Mouse (Mus musculus): ENCODE data around the gene Rspo3. TPM values are rescaled to one million over a fixed set of nuclear protein-coding genes. Genes with fewer than 3 reads are reported as not detected.

The Rspo3 gene
- polyA plus RNA-seq, 1 experiment from 2014 or later: 1.7 TPM

GRCm38 (mm10) chr10:29533846-29534829, 1.5 kb downstream of the Rspo3 start:
- H3K27ac ChIP-seq (ENCODE audit: low read length): no peak overlapping the region
- peaks cover 33% of the 10 kb centered on the region for H3K27me3 ChIP-seq (ENCODE audit: control insufficient read depth, insufficient read depth, low read depth, low read length)
- 3% methylated on average over 24 of the region's 24 CpGs for WGBS
- peak overlapping the region; percentile 20; the same call in 1 of the 2 replicates for H3K9ac ChIP-seq (ENCODE audit: low read length)
- no peaks in the 10 kb centered on the region for H3K9me3 ChIP-seq (ENCODE audit: control insufficient read depth, low read length)
- H3K4me1 ChIP-seq (replicated peaks; ENCODE audit: control insufficient read depth, insufficient read depth, low read length): peaks cover 18% of the 10 kb centered on the region
- ATAC-seq (ENCODE audit: low read depth): 0 out of 2 replicates have a peak, but pooled peaks have one; percentile 21
- H3K4me3 ChIP-seq (ENCODE audit: low read length): peak overlapping the region; percentile 59
- peak overlapping the region; percentile 83 for H3K4me2 ChIP-seq (ENCODE audit: low read depth, low read length)
- no peaks in the 10 kb centered on the region for H3K36me3 ChIP-seq (ENCODE audit: control insufficient read depth, insufficient read depth, low read length)

GRCm38 (mm10) chr10:29532821-29533715, 2.6 kb downstream of the Rspo3 start:
- WGBS: 1% methylated on average over 30 of the region's 30 CpGs
- Histone ChIP-seq H3K9me3 (ENCODE audit: control insufficient read depth, low read length) (no peaks in the 10 kb centered on the region), H3K27me3 (ENCODE audit: control insufficient read depth, insufficient read depth, low read depth, low read length) (peaks cover 32% of the 10 kb centered on the region), H3K27ac (ENCODE audit: low read length) (no peak overlapping the region), H3K4me3 (ENCODE audit: low read length) (peak overlapping the region; percentile 59), H3K9ac (ENCODE audit: low read length) (0 out of 2 replicates have a peak overlapping the region, but pooled peaks have one; percentile 32), H3K4me1 (replicated peaks; ENCODE audit: control insufficient read depth, insufficient read depth, low read length) (peaks cover 18% of the 10 kb centered on the region), H3K36me3 (ENCODE audit: control insufficient read depth, insufficient read depth, low read length) (no peaks in the 10 kb centered on the region), H3K4me2 (ENCODE audit: low read depth, low read length) (peak overlapping the region; percentile 83)
- peak; percentile 71 for ATAC-seq (ENCODE audit: low read depth)

- Histone ChIP-seq H3K9ac (ENCODE audit: low read length) (no peak overlapping the region), H3K27ac (ENCODE audit: low read length) (no peak overlapping the region), H3K4me2 (ENCODE audit: low read depth, low read length) (no peak overlapping the region), H3K27me3 (ENCODE audit: control insufficient read depth, insufficient read depth, low read depth, low read length) (no peaks in the 10 kb centered on the region), H3K36me3 (ENCODE audit: control insufficient read depth, insufficient read depth, low read length) (no peaks in the 10 kb centered on the region), H3K4me1 (replicated peaks; ENCODE audit: control insufficient read depth, insufficient read depth, low read length) (no peaks in the 10 kb centered on the region), H3K4me3 (ENCODE audit: low read length) (no peak overlapping the region), H3K9me3 (ENCODE audit: control insufficient read depth, low read length) (no peaks in the 10 kb centered on the region)
- ATAC-seq (ENCODE audit: low read depth): no peak
- WGBS: 96% methylated on average over 1 of the region's 1 CpGs
These were observed 22.1 kb downstream of the Rspo3 start for GRCm38 (mm10) chr10:29513563-29513962.

DNA sequence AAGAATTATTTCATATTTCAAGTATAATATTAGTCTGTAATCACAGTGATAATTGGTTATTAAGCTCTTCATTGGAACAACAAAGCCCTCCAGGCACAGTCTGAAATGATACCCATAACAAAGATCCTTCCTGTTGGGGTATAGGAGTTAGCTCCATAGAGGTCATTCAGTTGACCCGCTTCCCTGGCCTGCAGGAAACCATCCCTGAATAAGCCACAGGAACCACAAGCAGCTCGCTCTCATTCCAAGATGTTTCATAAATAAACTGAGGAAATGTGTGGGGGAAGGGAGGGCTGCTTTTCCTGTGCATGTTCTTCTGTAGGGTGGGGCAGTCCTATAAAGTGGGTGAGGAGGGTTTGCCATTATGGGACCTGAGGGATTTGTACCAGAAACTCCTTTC, 27.5 kb downstream of the Rspo3 start:
- WGBS: 55% methylated on average over 2 of the region's 2 CpGs
- no peaks in the 10 kb centered on the region for H3K9me3 ChIP-seq (ENCODE audit: control insufficient read depth, low read length)
- peak; percentile 60; the same call in 1 of the 2 replicates for ATAC-seq (ENCODE audit: low read depth)
- no peaks in the 10 kb centered on the region for H3K27me3 ChIP-seq (ENCODE audit: control insufficient read depth, insufficient read depth, low read depth, low read length)
- no peaks in the 10 kb centered on the region for H3K4me1 ChIP-seq (replicated peaks; ENCODE audit: control insufficient read depth, insufficient read depth, low read length)
- H3K4me3 ChIP-seq (ENCODE audit: low read length): no peak overlapping the region
- H3K9ac ChIP-seq (ENCODE audit: low read length): no peak overlapping the region
- no peaks in the 10 kb centered on the region for H3K36me3 ChIP-seq (ENCODE audit: control insufficient read depth, insufficient read depth, low read length)
- no peak overlapping the region for H3K27ac ChIP-seq (ENCODE audit: low read length)
- H3K4me2 ChIP-seq (ENCODE audit: low read depth, low read length): no peak overlapping the region

DNA sequence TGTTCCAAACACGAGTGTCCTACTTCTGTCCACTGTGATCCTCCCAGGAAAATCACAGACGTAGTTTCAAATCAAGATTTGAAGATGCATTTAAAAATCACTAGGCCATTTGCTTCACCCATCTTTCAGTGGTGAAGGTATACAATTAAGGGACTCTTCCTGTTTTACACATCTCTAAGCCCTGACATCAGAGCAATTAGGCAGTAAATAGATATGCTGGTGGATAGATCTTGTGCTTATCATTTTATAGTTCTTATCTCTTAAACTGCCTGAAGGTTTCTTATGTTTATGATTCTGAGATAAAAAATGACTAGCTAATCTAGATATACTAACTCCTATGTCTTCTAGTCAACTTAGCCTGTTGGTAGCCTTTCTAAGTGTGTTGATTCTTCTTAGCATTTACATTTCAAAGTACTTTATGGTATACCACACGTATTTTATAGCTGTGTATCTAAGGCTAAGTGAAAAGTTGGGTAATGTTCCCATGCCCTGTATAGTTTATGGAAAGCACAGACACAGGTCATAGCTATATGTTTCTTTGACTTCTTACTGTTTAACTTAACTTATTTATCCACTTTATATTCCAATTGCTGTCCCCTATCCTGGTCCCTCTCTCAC, 38.4 kb downstream of the Rspo3 start:
- 52% methylated on average over 3 of the region's 3 CpGs for WGBS
- no peak overlapping the region for H3K9ac ChIP-seq (ENCODE audit: low read length)
- H3K4me1 ChIP-seq (replicated peaks; ENCODE audit: control insufficient read depth, insufficient read depth, low read length): no peaks in the 10 kb centered on the region
- H3K27me3 ChIP-seq (ENCODE audit: control insufficient read depth, insufficient read depth, low read depth, low read length): no peaks in the 10 kb centered on the region
- no peak overlapping the region for H3K4me3 ChIP-seq (ENCODE audit: low read length)
- ATAC-seq (ENCODE audit: low read depth): no peak
- no peak overlapping the region for H3K27ac ChIP-seq (ENCODE audit: low read length)
- H3K4me2 ChIP-seq (ENCODE audit: low read depth, low read length): no peak overlapping the region
- no peaks in the 10 kb centered on the region for H3K9me3 ChIP-seq (ENCODE audit: control insufficient read depth, low read length)
- no peaks in the 10 kb centered on the region for H3K36me3 ChIP-seq (ENCODE audit: control insufficient read depth, insufficient read depth, low read length)

DNA sequence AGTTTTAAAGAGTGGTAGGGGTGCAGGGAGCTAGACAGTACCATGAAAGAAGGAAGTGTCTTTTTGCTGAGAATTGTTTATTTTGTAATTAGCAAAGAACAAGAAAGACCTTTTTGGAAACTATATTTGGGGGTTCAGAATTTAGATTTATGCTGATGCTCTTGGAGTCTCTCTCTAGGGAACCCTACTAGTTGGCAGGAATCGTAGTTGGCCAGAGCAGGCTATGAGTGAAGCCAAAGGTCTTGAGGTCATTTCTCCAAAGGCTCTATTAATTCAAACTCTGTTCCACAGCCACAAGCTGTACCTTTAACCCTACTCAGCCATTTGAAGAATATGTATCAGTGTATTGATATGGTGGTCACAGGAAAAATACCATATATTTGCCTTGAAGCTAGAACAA, 41.7 kb downstream of the Rspo3 start:
- no peak overlapping the region for H3K9ac ChIP-seq (ENCODE audit: low read length)
- H3K4me2 ChIP-seq (ENCODE audit: low read depth, low read length): no peak overlapping the region
- no peaks in the 10 kb centered on the region for H3K4me1 ChIP-seq (replicated peaks; ENCODE audit: control insufficient read depth, insufficient read depth, low read length)
- H3K36me3 ChIP-seq (ENCODE audit: control insufficient read depth, insufficient read depth, low read length): no peaks in the 10 kb centered on the region
- ATAC-seq (ENCODE audit: low read depth): no peak
- no peak overlapping the region for H3K27ac ChIP-seq (ENCODE audit: low read length)
- H3K27me3 ChIP-seq (ENCODE audit: control insufficient read depth, insufficient read depth, low read depth, low read length): no peaks in the 10 kb centered on the region
- H3K9me3 ChIP-seq (ENCODE audit: control insufficient read depth, low read length): no peaks in the 10 kb centered on the region
- WGBS: 61% methylated on average over 1 of the region's 1 CpGs
- no peak overlapping the region for H3K4me3 ChIP-seq (ENCODE audit: low read length)

DNA sequence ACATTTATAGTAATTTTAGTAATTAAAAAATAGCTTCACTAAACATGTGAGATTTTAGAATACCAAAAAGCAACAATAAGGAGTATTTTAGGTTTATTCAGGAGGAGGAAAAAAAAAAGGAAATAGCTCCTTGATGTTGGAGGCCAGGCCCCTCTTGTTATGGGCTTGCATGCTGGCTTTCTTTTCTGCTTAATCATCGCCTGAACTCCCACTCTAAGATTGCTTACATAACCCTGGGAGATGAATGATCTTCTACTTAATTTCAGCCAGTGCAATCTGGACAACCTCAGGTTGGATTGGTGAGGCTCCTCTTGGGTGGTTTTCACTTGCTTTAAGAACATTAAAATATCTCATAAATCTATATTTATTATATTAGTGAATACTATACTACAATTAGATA, 54.7 kb downstream of the Rspo3 start:
- H3K27me3 ChIP-seq (ENCODE audit: control insufficient read depth, insufficient read depth, low read depth, low read length): no peaks in the 10 kb centered on the region
- 36% methylated on average over 1 of the region's 1 CpGs for WGBS

GRCm38 (mm10) chr10:29479401-29479800, 56.3 kb downstream of the Rspo3 start:
- no peaks in the 10 kb centered on the region for H3K27me3 ChIP-seq (ENCODE audit: control insufficient read depth, insufficient read depth, low read depth, low read length)
- no peak overlapping the region for H3K4me2 ChIP-seq (ENCODE audit: low read depth, low read length)
- no peaks in the 10 kb centered on the region for H3K9me3 ChIP-seq (ENCODE audit: control insufficient read depth, low read length)
- WGBS: 41% methylated on average over 3 of the region's 3 CpGs
- H3K9ac ChIP-seq (ENCODE audit: low read length): no peak overlapping the region
- no peak for ATAC-seq (ENCODE audit: low read depth)
- no peak overlapping the region for H3K27ac ChIP-seq (ENCODE audit: low read length)
- no peak overlapping the region for H3K4me3 ChIP-seq (ENCODE audit: low read length)
- no peaks in the 10 kb centered on the region for H3K4me1 ChIP-seq (replicated peaks; ENCODE audit: control insufficient read depth, insufficient read depth, low read length)
- no peaks in the 10 kb centered on the region for H3K36me3 ChIP-seq (ENCODE audit: control insufficient read depth, insufficient read depth, low read length)

More for the DNA sequence above, 54.7 kb downstream of the Rspo3 start:
- Histone ChIP-seq H3K9ac (ENCODE audit: low read length) (no peak overlapping the region), H3K4me2 (ENCODE audit: low read depth, low read length) (no peak overlapping the region), H3K4me3 (ENCODE audit: low read length) (no peak overlapping the region), H3K9me3 (ENCODE audit: control insufficient read depth, low read length) (no peaks in the 10 kb centered on the region), H3K27ac (ENCODE audit: low read length) (no peak overlapping the region), H3K4me1 (replicated peaks; ENCODE audit: control insufficient read depth, insufficient read depth, low read length) (no peaks in the 10 kb centered on the region), H3K36me3 (ENCODE audit: control insufficient read depth, insufficient read depth, low read length) (no peaks in the 10 kb centered on the region)
- no peak for ATAC-seq (ENCODE audit: low read depth)
